In genomic region chr4:33396222-33397176, GRCm38 (mm10) we compare ENCODE assay signal across 8 mouse cellular contexts.
DNase-seq lines count a peak whose midpoint lies in the region; ATAC-seq and TF ChIP-seq lines count a peak whose summit lies in the region.

No protein-coding gene starts in this region.

- H3K4me3 ChIP-seq in heart, embryonic 11.5 days (ENCODE audit: low read depth, low read length): no peak overlapping the region
- H3K4me3 ChIP-seq in limb, embryonic 14.5 days (replicated peaks; ENCODE audit: low read length): no peak overlapping the region

- no peak overlapping the region for H3K4me2 ChIP-seq in heart, embryonic 11.5 days
- H3K4me2 ChIP-seq in limb, embryonic 14.5 days (replicated peaks; ENCODE audit: low read depth, low read length, severe bottlenecking): no peak overlapping the region

- no peak overlapping the region for H3K27ac ChIP-seq in heart, embryonic 11.5 days (ENCODE audit: low read depth, low read length)
- no peak overlapping the region for H3K27ac ChIP-seq in limb, embryonic 14.5 days (replicated peaks; ENCODE audit: low read depth, low read length)

- H3K27me3 ChIP-seq in heart, embryonic 11.5 days (ENCODE audit: control insufficient read depth, insufficient read depth, low read length): no peaks in the 10 kb centered on the region
- no peaks in the 10 kb centered on the region for H3K27me3 ChIP-seq in limb, embryonic 14.5 days (ENCODE audit: control insufficient read depth, insufficient read depth, low read length)

- 49% methylated on average over 3 of the region's 3 CpGs for WGBS in heart, embryonic 11.5 days (ENCODE audit: insufficient replicate concordance)
- 51% methylated on average over 3 of the region's 3 CpGs for WGBS in limb, embryonic 14.5 days

- ATAC-seq in heart, embryonic 11.5 days (replicated peaks; ENCODE audit: insufficient number of reproducible peaks, low FRiP score, low TSS enrichment): no peak
- ATAC-seq in limb, embryonic 14.5 days (ENCODE audit: low FRiP score, low read depth): 0 out of 2 replicates have a peak, but pooled peaks have one; percentile 19

- no peaks in the 10 kb centered on the region for H3K9me3 ChIP-seq in heart, embryonic 11.5 days (replicated peaks; ENCODE audit: control insufficient read depth, low read length)
- no peaks in the 10 kb centered on the region for H3K9me3 ChIP-seq in limb, embryonic 14.5 days (ENCODE audit: control insufficient read depth, low read length)

- H3K4me1 ChIP-seq in heart, embryonic 11.5 days (ENCODE audit: control insufficient read depth, insufficient read depth, low read length): no peaks in the 10 kb centered on the region
- H3K4me1 ChIP-seq in limb, embryonic 14.5 days (ENCODE audit: control insufficient read depth, insufficient read depth, low read length): no peaks in the 10 kb centered on the region

- DNase-seq in heart, adult 11 months: peak; percentile 96
- peak; percentile 95 for DNase-seq in embryo, embryonic 10.5 days (ENCODE audit: low spot score)
- DNase-seq in gastrocnemius, postnatal 4 days (ENCODE audit: low spot score in 2 of 2): peak; percentile 68 to 89
- peak; percentile 57 to 84 for DNase-seq in kidney, adult 8-10 months
- DNase-seq in limb, embryonic 14.5 days (ENCODE audit: low spot score): peak; percentile 97
- peak; percentile 16 to 21 for DNase-seq in monocyte, adult 2 months (ENCODE audit: low read depth in 1 of 2, low spot score in 2 of 2)
- DNase-seq in spleen, postnatal 36 days (ENCODE audit: low spot score in 2 of 2): peak; percentile 68 to 77

- H3K36me3 ChIP-seq in heart, embryonic 11.5 days (ENCODE audit: control insufficient read depth, insufficient read depth, low read length): no peaks in the 10 kb centered on the region
- no peaks in the 10 kb centered on the region for H3K36me3 ChIP-seq in limb, embryonic 14.5 days (ENCODE audit: control insufficient read depth, insufficient read depth, low read length)

- TF ChIP-seq POLR2A in limb, embryonic 14.5 days (IDR thresholded peaks at IDR 0.05; ENCODE audit: borderline replicate concordance, extremely low read depth, insufficient read depth, insufficient read length): no peak

- H3K9ac ChIP-seq in heart, embryonic 11.5 days (ENCODE audit: low read depth, low read length): no peak overlapping the region
- no peak overlapping the region for H3K9ac ChIP-seq in limb, embryonic 14.5 days (ENCODE audit: low read depth, low read length, severe bottlenecking)

Comparison
In these comparisons a context has a peak if more than half of its experiments do, and no peak if none do; other contexts are left out.
1. DNase-seq: peak in every context shown above with its lines; median percentile 97 in limb, embryonic 14.5 days; 96 in heart, adult 11 months; 95 in embryo, embryonic 10.5 days; 78 in gastrocnemius, postnatal 4 days; 72 in spleen, postnatal 36 days; 70 in kidney, adult 8-10 months; 18 in monocyte, adult 2 months.